Mouse (Mus musculus): ENCODE results near the gene Phactr3. TPM values are rescaled to one million over a fixed set of nuclear protein-coding genes. Genes with fewer than 3 reads are reported as not detected.

Phactr3 gene
- total RNA-seq, 1 experiment from 2014 or later, result not detected

- ATAC-seq (replicated peaks in 1 of 2; ENCODE audit: insufficient read depth in 1 of 2, low FRiP score in 2 of 2, low TSS enrichment in 1 of 2, low read depth in 1 of 2, poor library complexity in 2 of 2, severe bottlenecking in 2 of 2), result no peak
Measured at GRCm38 (mm10) chr2:178165943-178166342, 47.2 kb downstream of the Phactr3 start.

DNA sequence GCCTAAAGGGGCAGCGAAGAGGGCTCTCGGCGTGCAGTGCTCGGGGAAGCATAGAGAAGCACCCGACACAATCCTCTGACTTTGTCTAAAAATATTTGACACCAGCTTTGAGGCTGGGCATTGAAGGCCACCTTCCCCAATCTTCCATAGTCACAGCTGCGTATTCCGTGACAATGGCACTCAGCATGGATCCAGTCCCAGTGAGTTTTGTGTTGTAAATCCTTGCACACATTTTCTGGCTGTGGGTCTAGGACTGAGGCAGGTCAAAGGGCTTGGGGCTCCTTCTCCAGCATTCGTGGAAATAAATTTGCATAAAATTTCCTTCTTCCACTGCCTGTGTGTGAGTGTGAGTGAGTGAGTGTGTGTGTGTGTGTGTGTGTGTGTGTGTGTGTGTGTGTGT, 51.2 kb downstream of the Phactr3 start:
- ATAC-seq (replicated peaks in 1 of 2; ENCODE audit: insufficient read depth in 1 of 2, low FRiP score in 2 of 2, low TSS enrichment in 1 of 2, low read depth in 1 of 2, poor library complexity in 2 of 2, severe bottlenecking in 2 of 2), result no peak

- no peak for ATAC-seq (replicated peaks in 1 of 2; ENCODE audit: insufficient read depth in 1 of 2, low FRiP score in 2 of 2, low TSS enrichment in 1 of 2, low read depth in 1 of 2, poor library complexity in 2 of 2, severe bottlenecking in 2 of 2)
Measured at GRCm38 (mm10) chr2:178173951-178174350, 55.2 kb downstream of the Phactr3 start.

DNA sequence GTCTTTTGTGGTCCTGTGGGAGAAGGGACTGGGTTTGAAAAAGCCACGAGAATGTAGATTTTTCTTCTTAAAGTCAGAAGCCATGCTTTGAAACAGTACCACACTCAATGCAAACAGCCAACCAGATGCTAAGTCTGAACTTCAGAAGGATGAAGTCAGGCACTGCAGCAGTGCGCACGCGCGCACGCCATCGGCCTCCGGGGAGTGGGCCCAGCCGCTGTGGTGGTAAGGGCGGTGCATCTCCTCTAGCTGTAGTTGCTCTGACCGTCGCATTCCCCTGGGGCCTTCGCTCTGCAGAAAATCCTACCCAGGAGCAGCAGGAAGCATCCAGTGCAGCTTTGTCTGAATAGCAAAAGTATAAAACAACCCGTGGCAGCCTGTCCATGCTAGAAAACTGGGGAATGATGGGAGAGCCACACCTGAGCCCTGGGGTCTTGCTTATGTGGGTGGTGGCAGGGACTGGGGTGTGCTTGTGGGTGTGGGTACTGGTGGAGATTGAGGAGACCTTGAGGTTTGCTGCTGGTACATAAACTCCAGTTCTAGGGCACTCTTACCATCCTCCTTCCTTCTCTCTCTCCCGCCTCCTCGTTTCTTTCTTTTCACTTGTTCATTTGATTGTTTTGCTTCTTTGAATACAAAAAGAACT, 56.6 kb downstream of the Phactr3 start:
- no peak for ATAC-seq (replicated peaks in 1 of 2; ENCODE audit: insufficient read depth in 1 of 2, low FRiP score in 2 of 2, low TSS enrichment in 1 of 2, low read depth in 1 of 2, poor library complexity in 2 of 2, severe bottlenecking in 2 of 2)

DNA sequence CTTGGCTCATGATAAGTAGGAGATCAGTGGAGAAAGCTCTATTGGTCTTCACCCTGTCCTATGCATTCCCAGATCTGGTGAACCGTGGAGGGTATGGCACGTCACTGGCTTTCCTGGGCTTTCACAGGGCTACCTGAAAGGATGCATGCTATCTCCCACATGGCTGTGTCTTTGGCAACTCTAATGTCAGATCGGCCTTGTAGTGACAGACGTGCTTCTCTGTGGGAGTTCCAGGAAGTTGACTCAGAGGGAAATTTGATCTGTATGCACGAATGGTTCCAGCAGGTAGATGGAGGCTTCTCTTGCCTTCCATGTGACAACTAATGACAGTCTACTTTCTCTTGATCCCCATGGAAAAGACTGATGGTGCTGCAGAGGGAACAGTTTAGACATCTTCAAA, 65.5 kb downstream of the Phactr3 start:
- ATAC-seq (replicated peaks in 1 of 2; ENCODE audit: insufficient read depth in 1 of 2, low FRiP score in 2 of 2, low TSS enrichment in 1 of 2, low read depth in 1 of 2, poor library complexity in 2 of 2, severe bottlenecking in 2 of 2), result no peak

- no peak for ATAC-seq (replicated peaks in 1 of 2; ENCODE audit: insufficient read depth in 1 of 2, low FRiP score in 2 of 2, low TSS enrichment in 1 of 2, low read depth in 1 of 2, poor library complexity in 2 of 2, severe bottlenecking in 2 of 2)
Measured at GRCm38 (mm10) chr2:178184862-178185261, 66.1 kb downstream of the Phactr3 start.

DNA sequence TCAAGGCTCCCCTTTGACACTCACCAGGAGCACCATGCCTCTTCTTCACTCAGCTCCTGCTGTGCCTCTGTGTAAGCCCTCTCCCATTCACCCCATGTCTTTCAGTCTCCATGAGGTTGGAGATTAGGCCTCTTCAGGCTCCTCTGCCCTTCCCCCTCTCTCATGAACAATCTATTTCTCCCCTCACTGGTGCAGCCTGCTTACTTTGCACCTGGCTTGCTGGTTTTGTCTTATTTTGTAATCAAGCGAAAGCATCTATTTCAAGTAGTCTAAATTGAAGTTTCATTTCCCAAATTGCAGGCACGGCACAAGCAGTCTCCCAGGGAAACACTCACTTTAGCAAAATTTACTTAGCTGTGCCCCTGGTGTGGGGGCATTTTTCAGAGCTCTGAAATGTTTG, 70.2 kb downstream of the Phactr3 start:
- no peak for ATAC-seq (replicated peaks in 1 of 2; ENCODE audit: insufficient read depth in 1 of 2, low FRiP score in 2 of 2, low TSS enrichment in 1 of 2, low read depth in 1 of 2, poor library complexity in 2 of 2, severe bottlenecking in 2 of 2)

DNA sequence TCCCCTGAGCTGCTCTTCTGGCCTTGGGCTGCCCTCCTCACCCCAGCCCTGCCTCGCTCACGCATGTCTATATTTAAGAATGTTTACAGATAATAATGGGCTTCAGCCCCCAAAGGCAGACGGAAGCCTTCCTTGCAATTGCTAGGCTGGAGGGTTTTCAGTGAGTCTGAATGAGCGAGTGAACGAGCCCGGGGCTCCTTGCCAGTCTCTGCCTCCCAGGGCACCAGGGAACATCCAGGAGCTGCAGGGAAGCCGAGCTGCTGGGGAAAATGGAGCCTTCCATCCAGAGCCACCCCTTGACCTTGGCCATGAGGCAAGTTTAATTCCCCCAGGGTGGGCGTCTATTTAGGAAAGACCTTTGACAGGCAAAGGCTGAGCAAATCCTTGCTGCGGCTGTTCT, 74.1 kb downstream of the Phactr3 start:
- ATAC-seq (replicated peaks in 1 of 2; ENCODE audit: insufficient read depth in 1 of 2, low FRiP score in 2 of 2, low TSS enrichment in 1 of 2, low read depth in 1 of 2, poor library complexity in 2 of 2, severe bottlenecking in 2 of 2), result no peak

- no peak for ATAC-seq (replicated peaks in 1 of 2; ENCODE audit: insufficient read depth in 1 of 2, low FRiP score in 2 of 2, low TSS enrichment in 1 of 2, low read depth in 1 of 2, poor library complexity in 2 of 2, severe bottlenecking in 2 of 2)
Measured at GRCm38 (mm10) chr2:178193445-178193844, 74.7 kb downstream of the Phactr3 start.

GRCm38 (mm10) chr2:178194908-178195307, 76.1 kb downstream of the Phactr3 start:
- no peak for ATAC-seq (replicated peaks in 1 of 2; ENCODE audit: insufficient read depth in 1 of 2, low FRiP score in 2 of 2, low TSS enrichment in 1 of 2, low read depth in 1 of 2, poor library complexity in 2 of 2, severe bottlenecking in 2 of 2)

DNA sequence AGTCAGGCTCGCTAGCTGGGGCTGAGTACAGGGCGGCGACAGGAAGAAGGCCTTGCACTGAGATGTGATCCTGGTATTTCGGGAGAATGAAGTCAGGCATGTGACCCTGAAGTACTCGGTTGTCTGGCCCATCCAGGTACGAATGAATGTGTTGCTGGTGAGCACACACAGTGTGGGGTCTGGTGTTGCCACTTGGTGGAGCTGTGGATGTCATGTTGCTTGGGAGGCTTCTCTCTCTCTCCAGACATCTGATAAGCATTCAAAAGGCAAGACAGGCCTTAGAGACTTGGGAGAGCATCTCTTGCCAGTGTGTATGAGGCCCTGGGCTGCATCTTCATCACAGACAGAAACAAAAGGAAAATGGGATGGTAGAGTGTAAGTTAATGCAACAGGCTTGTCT, 77.3 kb downstream of the Phactr3 start:
- no peak for ATAC-seq (replicated peaks in 1 of 2; ENCODE audit: insufficient read depth in 1 of 2, low FRiP score in 2 of 2, low TSS enrichment in 1 of 2, low read depth in 1 of 2, poor library complexity in 2 of 2, severe bottlenecking in 2 of 2)

DNA sequence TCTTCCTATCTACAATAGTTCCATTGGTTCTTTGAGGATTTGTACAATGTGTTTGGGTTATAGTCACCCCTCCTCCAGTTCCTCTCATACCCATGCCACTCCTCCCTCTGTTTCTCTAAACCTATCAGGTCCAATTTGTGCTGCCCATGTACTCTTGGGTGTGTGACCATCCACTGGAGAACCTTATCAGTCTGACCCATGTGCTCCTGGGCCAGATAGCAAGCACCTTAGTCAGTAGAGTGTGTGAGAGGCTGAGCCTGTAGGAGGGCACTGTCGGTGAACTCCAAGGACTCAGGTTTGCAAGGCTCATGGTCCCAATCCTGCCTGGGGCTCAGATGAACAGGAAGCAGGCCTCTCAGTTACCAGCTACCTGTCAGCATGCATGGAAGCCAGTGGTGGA, 78.8 kb downstream of the Phactr3 start:
- no peak for ATAC-seq (replicated peaks in 1 of 2; ENCODE audit: insufficient read depth in 1 of 2, low FRiP score in 2 of 2, low TSS enrichment in 1 of 2, low read depth in 1 of 2, poor library complexity in 2 of 2, severe bottlenecking in 2 of 2)

- ATAC-seq (replicated peaks in 1 of 2; ENCODE audit: insufficient read depth in 1 of 2, low FRiP score in 2 of 2, low TSS enrichment in 1 of 2, low read depth in 1 of 2, poor library complexity in 2 of 2, severe bottlenecking in 2 of 2), result no peak
Measured at GRCm38 (mm10) chr2:178204455-178204854, 85.7 kb downstream of the Phactr3 start.

- no peak for ATAC-seq (replicated peaks in 1 of 2; ENCODE audit: insufficient read depth in 1 of 2, low FRiP score in 2 of 2, low TSS enrichment in 1 of 2, low read depth in 1 of 2, poor library complexity in 2 of 2, severe bottlenecking in 2 of 2)
Measured at GRCm38 (mm10) chr2:178208186-178208600, 89.4 kb downstream of the Phactr3 start.

DNA sequence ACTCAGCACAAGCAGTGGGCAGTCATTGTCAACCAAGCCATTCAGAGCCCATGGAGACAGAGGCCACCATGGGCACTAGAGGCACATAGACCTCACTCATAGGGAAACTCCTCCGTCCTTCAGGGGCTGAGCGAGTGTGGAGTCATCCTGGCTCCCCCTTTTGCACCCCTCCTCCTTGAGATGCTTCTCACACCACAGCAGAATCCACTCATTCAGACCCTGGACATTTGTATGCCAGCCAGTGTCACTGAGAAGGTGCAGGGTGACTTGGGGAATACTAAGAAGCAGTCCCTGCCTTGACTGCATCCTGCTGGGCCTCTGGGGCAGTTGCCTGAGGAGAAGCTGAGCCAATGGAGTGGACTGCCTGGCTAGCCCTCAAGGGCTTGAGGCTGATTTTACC, 95.1 kb downstream of the Phactr3 start:
- ATAC-seq (replicated peaks in 1 of 2; ENCODE audit: insufficient read depth in 1 of 2, low FRiP score in 2 of 2, low TSS enrichment in 1 of 2, low read depth in 1 of 2, poor library complexity in 2 of 2, severe bottlenecking in 2 of 2), result no peak

DNA sequence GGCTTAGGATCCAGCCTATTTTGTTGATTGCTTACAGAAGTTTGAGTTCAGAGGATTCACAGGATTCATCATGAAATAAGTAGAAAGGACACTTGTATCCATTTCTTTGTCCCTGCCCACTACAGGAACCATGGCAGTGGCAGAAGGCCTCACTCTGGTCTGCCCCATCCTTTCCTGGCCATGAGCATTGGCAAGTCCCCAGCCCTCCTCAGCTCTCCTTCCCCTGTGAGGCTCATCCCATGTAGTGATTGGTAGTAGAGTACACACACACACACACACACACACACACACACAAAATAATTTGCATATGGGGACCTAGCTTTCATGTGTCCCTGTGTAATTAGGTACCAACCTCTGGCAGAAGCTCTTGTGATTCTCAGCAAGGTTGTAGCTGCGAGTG, 95.8 kb downstream of the Phactr3 start:
- ATAC-seq (replicated peaks in 1 of 2; ENCODE audit: insufficient read depth in 1 of 2, low FRiP score in 2 of 2, low TSS enrichment in 1 of 2, low read depth in 1 of 2, poor library complexity in 2 of 2, severe bottlenecking in 2 of 2), result no peak

DNA sequence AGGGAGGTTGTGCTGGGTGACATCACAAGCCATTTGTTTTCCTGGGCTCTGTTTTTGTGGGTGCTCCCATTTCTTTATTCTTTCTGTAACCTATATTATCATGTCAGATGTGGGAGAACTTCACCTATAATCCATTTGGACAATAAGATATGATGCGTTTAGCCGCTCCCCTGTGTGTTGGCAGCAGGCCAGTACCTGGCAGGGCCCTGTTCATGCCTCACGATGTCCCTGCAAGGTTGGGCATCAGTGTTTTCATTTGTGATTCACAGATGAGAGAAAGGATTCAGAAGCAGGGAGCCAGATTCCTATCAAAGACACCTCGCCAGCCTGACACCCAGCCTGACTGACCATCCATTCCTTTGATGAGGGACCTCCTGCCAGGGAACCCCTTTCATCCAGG, 99.7 kb downstream of the Phactr3 start:
- no peak for ATAC-seq (replicated peaks in 1 of 2; ENCODE audit: insufficient read depth in 1 of 2, low FRiP score in 2 of 2, low TSS enrichment in 1 of 2, low read depth in 1 of 2, poor library complexity in 2 of 2, severe bottlenecking in 2 of 2)

- ATAC-seq (replicated peaks in 1 of 2; ENCODE audit: insufficient read depth in 1 of 2, low FRiP score in 2 of 2, low TSS enrichment in 1 of 2, low read depth in 1 of 2, poor library complexity in 2 of 2, severe bottlenecking in 2 of 2), result no peak
Measured at GRCm38 (mm10) chr2:178219454-178220147, 100.8 kb downstream of the Phactr3 start.

DNA sequence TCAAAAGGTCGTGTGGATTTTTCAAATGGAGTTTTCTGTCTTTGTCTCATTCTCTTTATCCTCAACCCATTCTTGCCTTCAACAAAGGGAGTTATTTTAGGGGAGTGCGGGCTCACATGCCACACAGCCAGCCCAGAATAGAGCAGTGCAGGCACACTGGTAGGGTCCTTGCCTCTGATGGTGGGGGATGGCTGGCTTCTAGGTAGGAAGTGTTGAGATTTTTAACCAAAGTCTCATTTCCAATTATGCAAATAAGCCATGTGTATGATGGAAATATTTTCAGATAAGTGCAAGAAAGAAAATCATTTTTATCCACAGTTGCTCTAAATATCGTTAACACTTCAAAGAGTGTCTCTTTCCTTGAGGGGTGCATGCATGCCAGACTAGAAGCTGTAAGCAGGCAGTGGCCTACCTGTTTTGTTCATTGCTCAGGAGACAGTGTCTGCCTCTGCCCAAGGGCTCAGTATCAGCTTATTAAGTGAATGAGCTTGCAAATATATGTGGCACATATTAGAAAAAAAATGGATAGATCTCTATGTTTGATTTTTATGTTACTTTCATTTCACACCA, 101.5 kb downstream of the Phactr3 start:
- no peak for ATAC-seq (replicated peaks in 1 of 2; ENCODE audit: insufficient read depth in 1 of 2, low FRiP score in 2 of 2, low TSS enrichment in 1 of 2, low read depth in 1 of 2, poor library complexity in 2 of 2, severe bottlenecking in 2 of 2)

All from hematopoietic stem cell, adult 5-6 weeks (primary cell).